Mouse (Mus musculus): ENCODE measurements around the gene 2310033P09Rik. TPM values are rescaled to one million over a fixed set of nuclear protein-coding genes. Genes with fewer than 3 reads are reported as not detected.

2310033P09Rik gene
- total and polyA plus RNA-seq, 2 experiments: 2.6 to 9.2 TPM

- Histone ChIP-seq H3K79me2 (ENCODE audit: control insufficient read depth, insufficient read depth, low read length) (no peaks in the 10 kb centered on the region), H3K4me3 (ENCODE audit: insufficient read depth, low read depth, low read length) (peak within 1 kb of the TSS; percentile 67), H3K27me3 (ENCODE audit: control insufficient read depth, insufficient read depth, low read length) (no peaks in the 10 kb centered on the region), H3K27ac (replicated peaks; ENCODE audit: insufficient read depth, low read depth, low read length) (peak within 1 kb of the TSS; percentile 91), H3K36me3 (ENCODE audit: control insufficient read depth, insufficient read depth, low read length) (no peaks in the 10 kb centered on the region), H3K9ac (ENCODE audit: low read depth, low read length) (peak within 1 kb of the TSS; percentile 96), H3K4me1 (ENCODE audit: control insufficient read depth, insufficient read depth, low read length) (peaks cover 4% of the 10 kb centered on the region; the same call in 1 of the 2 replicates)
- TF ChIP-seq CTCF (IDR thresholded peaks at IDR 0.05; ENCODE audit: low read depth, low read length) (peak; percentile 10; the same call in 1 of the 2 replicates), POLR2A (IDR thresholded peaks at IDR 0.05; ENCODE audit: extremely low read depth, insufficient read depth, low read length) (peak; percentile 59; the same call in 1 of the 2 replicates)
- WGBS: 2% methylated on average over 68 of the region's 68 CpGs
- DNase-seq (ENCODE audit: extremely low read depth, low read depth, low spot score): peak; percentile 92
Measured at GRCm38 (mm10) chr11:59163255-59164236, 44.6 kb upstream of the 2310033P09Rik start, which contains the start of gene Iba57. TSS of gene Iba57 (minus strand) at chr11:59163739.

DNA sequence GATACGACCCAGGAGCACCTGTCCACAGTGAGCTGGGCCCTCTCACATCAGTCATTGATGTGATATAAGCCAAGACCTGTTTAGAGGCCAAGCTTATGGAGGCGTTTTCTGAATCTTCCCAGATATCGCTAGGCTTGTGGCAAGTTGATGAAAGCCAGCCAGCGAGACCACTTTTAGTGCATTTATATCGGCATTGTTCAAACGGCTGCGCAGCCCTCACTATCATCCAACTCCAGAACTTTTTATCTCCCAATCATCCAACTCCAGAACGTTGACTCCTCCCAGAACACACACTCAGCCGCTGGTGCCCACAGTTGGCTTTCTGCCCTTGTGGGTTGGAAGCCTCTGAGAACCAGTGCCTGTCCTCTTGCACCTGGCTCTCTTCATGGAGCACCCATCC lies 43.7 kb upstream of the 2310033P09Rik start:
- Histone ChIP-seq H3K27ac (replicated peaks; ENCODE audit: insufficient read depth, low read depth, low read length) (peak overlapping the region; percentile 83), H3K27me3 (ENCODE audit: control insufficient read depth, insufficient read depth, low read length) (no peaks in the 10 kb centered on the region), H3K9ac (ENCODE audit: low read depth, low read length) (no peak overlapping the region), H3K4me3 (ENCODE audit: insufficient read depth, low read depth, low read length) (no peak overlapping the region), H3K36me3 (ENCODE audit: control insufficient read depth, insufficient read depth, low read length) (no peaks in the 10 kb centered on the region), H3K4me1 (ENCODE audit: control insufficient read depth, insufficient read depth, low read length) (peaks cover 4% of the 10 kb centered on the region; the same call in 1 of the 2 replicates), H3K79me2 (ENCODE audit: control insufficient read depth, insufficient read depth, low read length) (no peaks in the 10 kb centered on the region)
- DNase-seq (ENCODE audit: extremely low read depth, low read depth, low spot score): no peak
- WGBS: 83% methylated on average over 9 of the region's 9 CpGs
- TF ChIP-seq POLR2A (IDR thresholded peaks at IDR 0.05; ENCODE audit: extremely low read depth, insufficient read depth, low read length) (no peak), CTCF (IDR thresholded peaks at IDR 0.05; ENCODE audit: low read depth, low read length) (no peak)

- Histone ChIP-seq H3K36me3 (ENCODE audit: control insufficient read depth, insufficient read depth, low read length) (no peaks in the 10 kb centered on the region), H3K79me2 (ENCODE audit: control insufficient read depth, insufficient read depth, low read length) (no peaks in the 10 kb centered on the region), H3K27me3 (ENCODE audit: control insufficient read depth, insufficient read depth, low read length) (no peaks in the 10 kb centered on the region), H3K4me3 (ENCODE audit: insufficient read depth, low read depth, low read length) (no peak overlapping the region), H3K9ac (ENCODE audit: low read depth, low read length) (no peak overlapping the region), H3K4me1 (ENCODE audit: control insufficient read depth, insufficient read depth, low read length) (peaks cover 4% of the 10 kb centered on the region; the same call in 1 of the 2 replicates), H3K27ac (replicated peaks; ENCODE audit: insufficient read depth, low read depth, low read length) (no peak overlapping the region)
- WGBS: 84% methylated on average over 2 of the region's 2 CpGs
- TF ChIP-seq POLR2A (IDR thresholded peaks at IDR 0.05; ENCODE audit: extremely low read depth, insufficient read depth, low read length) (no peak), CTCF (IDR thresholded peaks at IDR 0.05; ENCODE audit: low read depth, low read length) (no peak)
- peak; percentile 26 for DNase-seq (ENCODE audit: extremely low read depth, low read depth, low spot score)
Measured at GRCm38 (mm10) chr11:59165616-59166241, 42.4 kb upstream of the 2310033P09Rik start.

- no peak overlapping the region for H3K9ac ChIP-seq (ENCODE audit: low read depth, low read length)
- H3K79me2 ChIP-seq (ENCODE audit: control insufficient read depth, insufficient read depth, low read length): no peaks in the 10 kb centered on the region
- H3K27me3 ChIP-seq (ENCODE audit: control insufficient read depth, insufficient read depth, low read length): no peaks in the 10 kb centered on the region
- WGBS: 74% methylated on average over 3 of the region's 3 CpGs
- no peak for DNase-seq (ENCODE audit: extremely low read depth, low read depth, low spot score)
- H3K36me3 ChIP-seq (ENCODE audit: control insufficient read depth, insufficient read depth, low read length): no peaks in the 10 kb centered on the region
- no peak overlapping the region for H3K4me3 ChIP-seq (ENCODE audit: insufficient read depth, low read depth, low read length)
- H3K27ac ChIP-seq (replicated peaks; ENCODE audit: insufficient read depth, low read depth, low read length): no peak overlapping the region
- no peaks in the 10 kb centered on the region for H3K4me1 ChIP-seq (ENCODE audit: control insufficient read depth, insufficient read depth, low read length)
- no peak for TF ChIP-seq POLR2A (IDR thresholded peaks at IDR 0.05; ENCODE audit: extremely low read depth, insufficient read depth, low read length)
- TF ChIP-seq CTCF (IDR thresholded peaks at IDR 0.05; ENCODE audit: low read depth, low read length): no peak
Measured at GRCm38 (mm10) chr11:59169807-59170206, 38.3 kb upstream of the 2310033P09Rik start.

- Histone ChIP-seq H3K9ac (ENCODE audit: low read depth, low read length) (no peak overlapping the region), H3K27me3 (ENCODE audit: control insufficient read depth, insufficient read depth, low read length) (no peaks in the 10 kb centered on the region), H3K79me2 (ENCODE audit: control insufficient read depth, insufficient read depth, low read length) (no peaks in the 10 kb centered on the region), H3K4me3 (ENCODE audit: insufficient read depth, low read depth, low read length) (no peak overlapping the region), H3K36me3 (ENCODE audit: control insufficient read depth, insufficient read depth, low read length) (no peaks in the 10 kb centered on the region), H3K4me1 (ENCODE audit: control insufficient read depth, insufficient read depth, low read length) (no peaks in the 10 kb centered on the region), H3K27ac (replicated peaks; ENCODE audit: insufficient read depth, low read depth, low read length) (no peak overlapping the region)
- DNase-seq (ENCODE audit: extremely low read depth, low read depth, low spot score): no peak
- WGBS: 77% methylated on average over 4 of the region's 4 CpGs
- TF ChIP-seq CTCF (IDR thresholded peaks at IDR 0.05; ENCODE audit: low read depth, low read length): no peak
- no peak for TF ChIP-seq POLR2A (IDR thresholded peaks at IDR 0.05; ENCODE audit: extremely low read depth, insufficient read depth, low read length)
Measured at GRCm38 (mm10) chr11:59170549-59170948, 37.6 kb upstream of the 2310033P09Rik start.

All from liver, adult 2 months (tissue).